Mouse (Mus musculus): ENCODE data around the gene Olfr553. TPM values are rescaled to one million over a fixed set of nuclear protein-coding genes. Genes with fewer than 3 reads are reported as not detected.

Gene Olfr553
- total and polyA plus RNA-seq, 3 experiments = not detected

DNA sequence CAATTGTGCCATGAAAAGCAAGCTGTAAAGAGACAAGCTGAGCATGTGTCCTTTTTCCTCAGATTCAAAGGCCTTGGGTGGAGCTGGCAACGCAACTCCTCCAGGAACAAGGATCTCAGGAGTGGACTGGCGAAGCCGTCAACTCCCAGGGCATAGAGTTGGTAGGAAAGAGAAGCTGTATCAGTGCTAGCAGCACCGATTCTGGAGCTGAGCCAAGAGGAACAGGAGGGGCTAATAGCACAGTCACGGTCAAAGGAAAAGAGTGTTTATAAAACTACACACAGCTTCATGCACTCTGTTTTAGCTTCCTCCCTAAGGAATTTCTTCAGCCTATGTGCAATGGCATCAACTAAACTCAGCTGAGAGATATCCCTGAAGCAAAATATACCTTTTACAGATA lies 1.6 kb upstream of the Olfr553 start:
- DNase-seq (ENCODE audit: low read depth, low spot score) = peak; percentile 55
- no peak for TF ChIP-seq MAFK (IDR thresholded peaks at IDR 0.05; ENCODE audit: borderline replicate concordance, low read depth, low read length)
- no peak for TF ChIP-seq ELF1 (IDR thresholded peaks at IDR 0.05; ENCODE audit: low read depth, low read length)
- TF ChIP-seq SIN3A (IDR thresholded peaks at IDR 0.05; ENCODE audit: low read length) = no peak
- no peak for TF ChIP-seq ZC3H11A (IDR thresholded peaks at IDR 0.05; ENCODE audit: low read depth, low read length)
- no peak for TF ChIP-seq RAD21 (IDR thresholded peaks at IDR 0.05; ENCODE audit: low read depth, low read length)
- TF ChIP-seq MYB (IDR thresholded peaks at IDR 0.05; ENCODE audit: low read depth, low read length) = no peak
- no peak for TF ChIP-seq UBTF (IDR thresholded peaks at IDR 0.05; ENCODE audit: borderline replicate concordance, insufficient read depth, low read depth, low read length)
- TF ChIP-seq NRF1 (IDR thresholded peaks at IDR 0.05; ENCODE audit: insufficient read depth, low read depth, low read length, poor library complexity, severe bottlenecking) = no peak
- no peak for TF ChIP-seq ZKSCAN1 (IDR thresholded peaks at IDR 0.05; ENCODE audit: low read depth, low read length)
- no peak for TF ChIP-seq ZNF384 (IDR thresholded peaks at IDR 0.05; ENCODE audit: low read depth, low read length)
- no peak for TF ChIP-seq TAL1 (IDR thresholded peaks at IDR 0.05; ENCODE audit: low read length)
- no peak for TF ChIP-seq TCF12 (IDR thresholded peaks at IDR 0.05; ENCODE audit: low read depth, low read length)
- TF ChIP-seq NELFE (IDR thresholded peaks at IDR 0.05; ENCODE audit: low read depth, low read length) = no peak
- Histone ChIP-seq H3K27ac (ENCODE audit: control insufficient read depth, low read depth, low read length) (no peak overlapping the region), H3K36me3 (ENCODE audit: control insufficient read depth in 1 of 2, insufficient read depth in 2 of 2, low read length in 2 of 2) (no peaks in the 10 kb centered on the region), H3K9ac (ENCODE audit: control insufficient read depth, low read depth, low read length, poor library complexity, severe bottlenecking) (no peak overlapping the region), H3K27me3 (ENCODE audit: control insufficient read depth in 1 of 2, insufficient read depth in 2 of 2, low read length in 2 of 2) (no peaks in the 10 kb centered on the region; a peak in 2 of 4 replicates), H3K79me2 (ENCODE audit: control insufficient read depth, insufficient read depth, low read length, poor library complexity) (no peaks in the 10 kb centered on the region), H3K9me3 (replicated peaks; ENCODE audit: insufficient read depth, low read length) (no peaks in the 10 kb centered on the region), H3K4me3 (ENCODE audit: control insufficient read depth in 1 of 2, insufficient read depth in 1 of 2, low read depth in 2 of 2, low read length in 2 of 2) (no peak overlapping the region), H3K4me1 (ENCODE audit: control insufficient read depth in 1 of 2, insufficient read depth in 2 of 2, low read length in 2 of 2) (no peaks in the 10 kb centered on the region)

GRCm38 (mm10) chr7:102597378-102598031 lies 20.5 kb downstream of the Olfr553 start, which contains the start of gene Olfr552:
TSS of gene Olfr552 (plus strand) at chr7:102597770.
- no peaks in the 10 kb centered on the region for H3K9me3 ChIP-seq (replicated peaks; ENCODE audit: insufficient read depth, low read length)
- no peak within 1 kb of the TSS for H3K27ac ChIP-seq (ENCODE audit: control insufficient read depth, low read depth, low read length)
- H3K27me3 ChIP-seq (ENCODE audit: control insufficient read depth in 1 of 2, insufficient read depth in 2 of 2, low read length in 2 of 2) = no peaks in the 10 kb centered on the region; a peak in 1 of 4 replicates
- TF ChIP-seq TBP (IDR thresholded peaks at IDR 0.05; ENCODE audit: low read depth, low read length) (no peak), HCFC1 (IDR thresholded peaks at IDR 0.05; ENCODE audit: low read depth, low read length) (no peak), SIN3A (IDR thresholded peaks at IDR 0.05; ENCODE audit: low read length) (no peak), POLR2AphosphoS5 (IDR thresholded peaks at IDR 0.05; ENCODE audit: borderline replicate concordance, low read depth, low read length) (no peak), NRF1 (IDR thresholded peaks at IDR 0.05; ENCODE audit: insufficient read depth, low read depth, low read length, poor library complexity, severe bottlenecking) (no peak), ETS1 (IDR thresholded peaks at IDR 0.05; ENCODE audit: low read depth, low read length) (no peak), POLR2A (IDR thresholded peaks at IDR 0.05; ENCODE audit: control insufficient read depth in 1 of 2, insufficient read depth in 1 of 2, low read depth in 1 of 2, low read length in 2 of 2, poor library complexity in 1 of 2) (no peak), BHLHE40 (IDR thresholded peaks at IDR 0.05; ENCODE audit: borderline replicate concordance, low read depth, low read length) (no peak), TAL1 (IDR thresholded peaks at IDR 0.05; ENCODE audit: low read length) (no peak), MYC (IDR thresholded peaks at IDR 0.05; ENCODE audit: low read depth, low read length) (no peak), USF2 (IDR thresholded peaks at IDR 0.05; ENCODE audit: borderline replicate concordance in 1 of 2, insufficient read depth in 1 of 2, low read depth in 1 of 2, low read length in 2 of 2) (no peak), POLR2AphosphoS2 (IDR thresholded peaks at IDR 0.05; ENCODE audit: low read length) (no peak), ELF1 (IDR thresholded peaks at IDR 0.05; ENCODE audit: low read depth, low read length) (no peak), SMC3 (IDR thresholded peaks at IDR 0.05; ENCODE audit: low read depth, low read length) (no peak), NELFE (IDR thresholded peaks at IDR 0.05; ENCODE audit: low read depth, low read length) (no peak), MYB (IDR thresholded peaks at IDR 0.05; ENCODE audit: low read depth, low read length) (no peak), UBTF (IDR thresholded peaks at IDR 0.05; ENCODE audit: borderline replicate concordance, insufficient read depth, low read depth, low read length) (no peak), MAFK (IDR thresholded peaks at IDR 0.05; ENCODE audit: borderline replicate concordance, low read depth, low read length) (no peak)
- no peaks in the 10 kb centered on the region for H3K36me3 ChIP-seq (ENCODE audit: control insufficient read depth in 1 of 2, insufficient read depth in 2 of 2, low read length in 2 of 2)
- H3K79me2 ChIP-seq (ENCODE audit: control insufficient read depth, insufficient read depth, low read length, poor library complexity) = no peaks in the 10 kb centered on the region
- no peak within 1 kb of the TSS for H3K4me3 ChIP-seq (ENCODE audit: control insufficient read depth in 1 of 2, insufficient read depth in 1 of 2, low read depth in 2 of 2, low read length in 2 of 2)
- no peak within 1 kb of the TSS for H3K9ac ChIP-seq (ENCODE audit: control insufficient read depth, low read depth, low read length, poor library complexity, severe bottlenecking)
- no peaks in the 10 kb centered on the region for H3K4me1 ChIP-seq (ENCODE audit: control insufficient read depth in 1 of 2, insufficient read depth in 2 of 2, low read length in 2 of 2)
- no peak for DNase-seq (ENCODE audit: low read depth, low spot score)
